Mouse (Mus musculus): ENCODE data around the gene Nomo1. TPM values are rescaled to one million over a fixed set of nuclear protein-coding genes. Genes with fewer than 3 reads are reported as not detected.
A peak's percentile ranks its signal among the peaks of the same experiment; 100 is the strongest.

The Nomo1 gene
- 100 to 1,000 TPM; 113 to 118 TPM for total RNA-seq (2021)
- long read RNA-seq, experiment 1, full-length matches to known transcripts = 13 of 38 reads
- long read RNA-seq, experiment 1, partial matches to known transcripts = 22 of 38 reads
- long read RNA-seq, experiment 1, other reads (novel, unspliced or antisense) = 3 of 38 reads
- long read RNA-seq, experiment 2, full-length matches to known transcripts = 20 of 56 reads
- long read RNA-seq, experiment 2, partial matches to known transcripts = 34 of 56 reads
- long read RNA-seq, experiment 2, other reads (novel, unspliced or antisense) = 2 of 56 reads

- peak; percentile 95 to 97 for DNase-seq (ENCODE audit: low spot score in 2 of 2)
These were observed at the start of gene Nomo1 for GRCm38 (mm10) chr7:46033109-46033869. TSS of gene Nomo1 (plus strand) at chr7:46033698.

GRCm38 (mm10) chr7:45986893-45987292 is 46.6 kb upstream of the Nomo1 start:
- no peak for DNase-seq (ENCODE audit: low spot score in 2 of 2)

GRCm38 (mm10) chr7:45988344-45988743 is 45.2 kb upstream of the Nomo1 start:
- no peak for DNase-seq (ENCODE audit: low spot score in 2 of 2)

GRCm38 (mm10) chr7:45992470-45992869 is 41.0 kb upstream of the Nomo1 start:
- no peak for DNase-seq (ENCODE audit: low spot score in 2 of 2)

- no peak for DNase-seq (ENCODE audit: low spot score in 2 of 2)
These were observed 32.9 kb upstream of the Nomo1 start for GRCm38 (mm10) chr7:46000577-46000976.

- no peak for DNase-seq (ENCODE audit: low spot score in 2 of 2)
These were observed 30.8 kb upstream of the Nomo1 start for GRCm38 (mm10) chr7:46002748-46003147.

- peak; percentile 75 to 82 for DNase-seq (ENCODE audit: low spot score in 2 of 2)
These were observed 23.9 kb upstream of the Nomo1 start for GRCm38 (mm10) chr7:46009578-46009977.

GRCm38 (mm10) chr7:46012121-46012520 is 21.4 kb upstream of the Nomo1 start:
- DNase-seq (ENCODE audit: low spot score in 2 of 2) = no peak

- DNase-seq (ENCODE audit: low spot score in 2 of 2) = no peak
These were observed 20.1 kb upstream of the Nomo1 start for GRCm38 (mm10) chr7:46013266-46014010.

- peak in 1 of 2 experiments; percentile 29 for DNase-seq (ENCODE audit: low spot score in 2 of 2)
These were observed 13.9 kb upstream of the Nomo1 start for GRCm38 (mm10) chr7:46019594-46019993.

GRCm38 (mm10) chr7:46021951-46022350 is 11.5 kb upstream of the Nomo1 start:
- DNase-seq (ENCODE audit: low spot score in 2 of 2) = no peak

GRCm38 (mm10) chr7:46025436-46025835 is 8.1 kb upstream of the Nomo1 start:
- DNase-seq (ENCODE audit: low spot score in 2 of 2) = no peak

GRCm38 (mm10) chr7:46028681-46029080 is 4.8 kb upstream of the Nomo1 start:
- no peak for DNase-seq (ENCODE audit: low spot score in 2 of 2)

- no peak for DNase-seq (ENCODE audit: low spot score in 2 of 2)
These were observed 4.0 kb upstream of the Nomo1 start for GRCm38 (mm10) chr7:46029299-46030144.

GRCm38 (mm10) chr7:46030145-46030488 is 3.4 kb upstream of the Nomo1 start, which contains the start of gene Abcc6:
TSS of gene Abcc6 (minus strand) at chr7:46030302.
- no peak for DNase-seq (ENCODE audit: low spot score in 2 of 2)

GRCm38 (mm10) chr7:46031075-46031474 is 2.4 kb upstream of the Nomo1 start:
- DNase-seq (ENCODE audit: low spot score in 2 of 2) = no peak

GRCm38 (mm10) chr7:46033870-46034337 is 406 bp downstream of the Nomo1 start:
- no peak for DNase-seq (ENCODE audit: low spot score in 2 of 2)

GRCm38 (mm10) chr7:46034991-46035390 is 1.5 kb downstream of the Nomo1 start:
- no peak for DNase-seq (ENCODE audit: low spot score in 2 of 2)

GRCm38 (mm10) chr7:46035468-46035867 is 2.0 kb downstream of the Nomo1 start:
- DNase-seq (ENCODE audit: low spot score in 2 of 2) = no peak

GRCm38 (mm10) chr7:46037433-46037832 is 3.9 kb downstream of the Nomo1 start:
- no peak for DNase-seq (ENCODE audit: low spot score in 2 of 2)

GRCm38 (mm10) chr7:46039873-46040272 is 6.4 kb downstream of the Nomo1 start:
- DNase-seq (ENCODE audit: low spot score in 2 of 2) = no peak
